Mouse (Mus musculus): ENCODE data around the gene Hipk4. TPM values are rescaled to one million over a fixed set of nuclear protein-coding genes. Genes with fewer than 3 reads are reported as not detected.
"Not testable (repeated sequence)": the region's sequence is repeated elsewhere in the genome, so short reads cannot be mapped to it uniquely, and the experiment has no call there.

The Hipk4 gene
- total RNA-seq, 1 experiment from 2014 or later = not detected

- no peak for ATAC-seq (replicated peaks; ENCODE audit: insufficient number of reproducible peaks, low FRiP score, low TSS enrichment, poor library complexity, severe bottlenecking)
Observed at GRCm38 (mm10) chr7:27491856-27492255, 31.2 kb upstream of the Hipk4 start.

DNA sequence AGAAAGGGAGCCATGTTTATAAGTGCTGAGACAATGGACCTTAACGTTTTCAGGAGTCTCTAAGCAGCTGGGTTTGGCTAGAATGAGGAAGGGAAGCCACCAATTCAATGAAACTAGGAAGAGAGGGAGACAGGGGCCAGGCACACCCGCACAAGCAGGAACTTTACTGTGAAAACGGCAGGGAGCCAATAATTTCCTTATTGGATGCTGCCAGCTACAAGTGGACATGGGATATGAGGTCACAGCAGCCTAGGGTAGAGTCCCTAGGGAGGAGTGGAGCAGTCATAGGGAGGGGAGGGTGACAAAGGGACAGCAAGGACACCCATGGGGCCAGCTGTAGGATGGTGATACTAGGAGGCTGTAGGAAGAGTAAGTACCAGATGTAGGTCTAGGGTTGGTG lies 30.0 kb upstream of the Hipk4 start:
- no peak for ATAC-seq (replicated peaks; ENCODE audit: insufficient number of reproducible peaks, low FRiP score, low TSS enrichment, poor library complexity, severe bottlenecking)

GRCm38 (mm10) chr7:27493450-27493849 lies 29.6 kb upstream of the Hipk4 start:
- no peak for ATAC-seq (replicated peaks; ENCODE audit: insufficient number of reproducible peaks, low FRiP score, low TSS enrichment, poor library complexity, severe bottlenecking)

- not testable (repeated sequence) for ATAC-seq (replicated peaks; ENCODE audit: insufficient number of reproducible peaks, low FRiP score, low TSS enrichment, poor library complexity, severe bottlenecking)
Observed at GRCm38 (mm10) chr7:27494659-27495367, 28.3 kb upstream of the Hipk4 start.

- ATAC-seq (replicated peaks; ENCODE audit: insufficient number of reproducible peaks, low FRiP score, low TSS enrichment, poor library complexity, severe bottlenecking) = no peak
Observed at GRCm38 (mm10) chr7:27499036-27499435, 24.0 kb upstream of the Hipk4 start, which contains the start of gene Prx. TSS of gene Prx (plus strand) at chr7:27499324.

GRCm38 (mm10) chr7:27501620-27502019 lies 21.4 kb upstream of the Hipk4 start:
- ATAC-seq (replicated peaks; ENCODE audit: insufficient number of reproducible peaks, low FRiP score, low TSS enrichment, poor library complexity, severe bottlenecking) = no peak

GRCm38 (mm10) chr7:27506765-27507370 lies 16.2 kb upstream of the Hipk4 start:
- peak; percentile 40; the same call in 1 of the 2 replicates for ATAC-seq (replicated peaks; ENCODE audit: insufficient number of reproducible peaks, low FRiP score, low TSS enrichment, poor library complexity, severe bottlenecking)

DNA sequence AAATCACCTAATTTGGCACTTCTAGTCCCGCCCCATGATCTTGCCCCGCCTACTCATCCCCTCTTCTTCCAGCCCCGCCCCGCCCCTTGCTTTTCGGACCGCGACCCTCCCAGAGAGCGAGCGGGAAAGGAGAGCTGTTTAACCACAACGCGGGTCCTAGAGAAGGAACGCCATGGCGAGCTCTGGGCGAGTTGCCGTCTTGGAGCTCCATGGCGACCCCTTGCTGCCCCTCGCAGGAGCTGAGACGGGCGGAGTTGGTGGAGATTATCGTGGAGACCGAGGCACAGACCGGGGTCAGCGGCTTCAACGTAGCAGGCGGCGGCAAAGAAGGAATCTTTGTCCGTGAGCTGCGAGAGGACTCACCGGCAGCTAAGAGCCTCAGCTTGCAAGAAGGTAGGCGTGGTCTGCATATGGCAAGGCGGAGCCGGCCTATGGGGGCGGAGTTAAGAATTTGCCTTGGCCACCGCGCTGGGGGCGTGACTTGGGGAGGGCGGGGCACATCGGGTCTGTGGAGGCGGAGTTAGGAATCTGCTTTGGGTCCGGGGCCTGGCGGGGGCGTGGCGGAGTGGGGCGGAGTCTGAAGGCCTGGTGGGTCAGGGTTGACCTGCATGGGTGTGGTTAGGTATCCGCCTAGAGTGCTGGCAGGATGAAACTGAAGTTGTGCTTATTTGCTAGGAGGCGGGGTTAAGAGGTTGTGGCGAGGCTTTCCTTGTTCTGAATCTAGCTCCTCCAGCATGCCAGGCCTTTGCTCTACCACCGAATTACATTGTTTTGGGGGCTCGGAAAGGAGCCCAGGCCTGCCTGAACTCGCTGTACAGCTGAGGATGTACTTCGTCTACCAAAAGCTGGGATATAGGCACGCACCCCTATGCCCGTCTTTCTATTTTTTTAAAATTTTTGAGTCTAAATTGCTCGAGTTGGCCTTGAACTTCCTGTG lies 15.1 kb upstream of the Hipk4 start:
- peak; percentile 91 for ATAC-seq (replicated peaks; ENCODE audit: insufficient number of reproducible peaks, low FRiP score, low TSS enrichment, poor library complexity, severe bottlenecking)

DNA sequence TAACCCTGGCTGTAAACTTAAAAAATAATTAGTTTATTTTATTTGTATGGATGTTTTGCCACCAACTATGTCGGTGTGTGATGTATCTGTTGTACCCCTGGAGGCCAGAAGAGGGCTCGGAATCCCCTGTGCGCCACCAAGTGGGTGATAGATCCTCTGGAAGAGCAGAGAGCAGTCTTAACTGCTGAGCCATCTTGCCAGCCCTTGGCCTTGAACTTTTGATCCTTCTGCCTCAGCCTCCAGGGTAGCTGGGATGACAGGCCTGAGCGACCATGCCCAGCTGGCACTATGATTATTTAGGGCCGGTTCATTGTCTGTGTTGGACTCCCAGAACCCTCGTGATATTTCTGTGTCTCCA lies 14.4 kb upstream of the Hipk4 start:
- ATAC-seq (replicated peaks; ENCODE audit: insufficient number of reproducible peaks, low FRiP score, low TSS enrichment, poor library complexity, severe bottlenecking) = peak; percentile 60

DNA sequence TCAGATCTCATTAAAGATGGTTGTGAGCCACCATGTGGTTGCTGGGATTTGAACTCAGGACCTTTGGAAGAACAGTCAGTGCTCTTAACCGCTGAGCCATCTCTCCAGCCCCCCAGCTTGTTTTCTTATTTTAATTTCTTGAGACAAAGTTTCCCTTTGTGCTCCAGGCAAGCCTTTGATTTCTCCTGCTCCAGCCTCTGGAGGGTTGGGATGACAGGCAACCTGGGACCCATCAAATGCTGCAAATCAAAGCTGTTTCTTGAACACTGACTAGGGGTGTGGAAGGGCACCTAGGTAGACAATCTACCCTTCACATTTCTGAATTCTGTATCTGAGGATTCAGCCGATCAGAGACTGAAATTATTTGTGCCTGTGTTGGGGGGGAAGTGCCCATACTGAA lies 12.3 kb upstream of the Hipk4 start:
- no peak for ATAC-seq (replicated peaks; ENCODE audit: insufficient number of reproducible peaks, low FRiP score, low TSS enrichment, poor library complexity, severe bottlenecking)

DNA sequence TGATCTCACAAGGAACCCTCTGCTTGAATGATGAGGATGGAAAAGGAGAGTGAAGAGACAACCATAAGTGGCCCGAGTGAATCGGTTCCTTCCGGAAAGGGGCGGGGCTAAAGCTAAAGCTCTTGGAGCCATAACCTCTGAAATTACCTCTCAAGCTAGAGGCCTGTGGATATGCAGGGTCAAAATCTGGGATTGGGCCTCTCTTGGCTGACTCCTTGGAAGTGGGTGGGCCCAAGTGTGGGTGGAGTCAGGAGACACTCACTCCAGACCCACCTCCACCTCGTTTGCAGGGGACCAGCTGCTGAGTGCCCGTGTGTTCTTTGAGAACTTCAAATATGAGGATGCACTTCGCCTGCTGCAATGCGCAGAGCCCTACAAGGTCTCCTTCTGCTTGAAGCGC lies 8.1 kb upstream of the Hipk4 start:
- no peak for ATAC-seq (replicated peaks; ENCODE audit: insufficient number of reproducible peaks, low FRiP score, low TSS enrichment, poor library complexity, severe bottlenecking)

DNA sequence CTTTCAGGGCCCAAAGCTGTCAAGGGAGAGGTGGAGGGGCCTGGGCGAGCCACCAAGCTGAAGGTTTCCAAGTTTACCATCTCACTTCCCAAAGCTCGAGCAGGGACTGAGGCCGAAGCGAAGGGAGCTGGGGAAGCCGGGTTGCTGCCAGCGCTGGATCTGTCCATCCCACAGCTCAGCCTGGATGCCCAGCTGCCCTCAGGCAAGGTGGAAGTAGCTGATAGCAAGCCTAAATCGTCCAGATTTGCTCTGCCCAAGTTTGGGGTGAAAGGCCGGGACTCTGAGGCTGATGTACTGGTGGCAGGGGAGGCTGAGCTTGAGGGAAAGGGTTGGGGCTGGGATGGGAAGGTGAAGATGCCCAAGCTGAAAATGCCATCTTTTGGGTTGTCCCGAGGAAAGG lies 4.8 kb upstream of the Hipk4 start:
- ATAC-seq (replicated peaks; ENCODE audit: insufficient number of reproducible peaks, low FRiP score, low TSS enrichment, poor library complexity, severe bottlenecking) = no peak

GRCm38 (mm10) chr7:27520104-27520503 lies 3.0 kb upstream of the Hipk4 start:
- ATAC-seq (replicated peaks; ENCODE audit: insufficient number of reproducible peaks, low FRiP score, low TSS enrichment, poor library complexity, severe bottlenecking) = no peak

- ATAC-seq (replicated peaks; ENCODE audit: insufficient number of reproducible peaks, low FRiP score, low TSS enrichment, poor library complexity, severe bottlenecking) = no peak
Observed at GRCm38 (mm10) chr7:27520599-27520998, 2.5 kb upstream of the Hipk4 start.

- no peak for ATAC-seq (replicated peaks; ENCODE audit: insufficient number of reproducible peaks, low FRiP score, low TSS enrichment, poor library complexity, severe bottlenecking)
Observed at GRCm38 (mm10) chr7:27523805-27524204, 738 bp downstream of the Hipk4 start.

GRCm38 (mm10) chr7:27526039-27526827 lies 3.2 kb downstream of the Hipk4 start:
- ATAC-seq (replicated peaks; ENCODE audit: insufficient number of reproducible peaks, low FRiP score, low TSS enrichment, poor library complexity, severe bottlenecking) = peak; percentile 74

- no peak for ATAC-seq (replicated peaks; ENCODE audit: insufficient number of reproducible peaks, low FRiP score, low TSS enrichment, poor library complexity, severe bottlenecking)
Observed at GRCm38 (mm10) chr7:27529070-27529469, 6.0 kb downstream of the Hipk4 start.

- ATAC-seq (replicated peaks; ENCODE audit: insufficient number of reproducible peaks, low FRiP score, low TSS enrichment, poor library complexity, severe bottlenecking) = no peak
Observed at GRCm38 (mm10) chr7:27530937-27531336, 7.9 kb downstream of the Hipk4 start.

DNA sequence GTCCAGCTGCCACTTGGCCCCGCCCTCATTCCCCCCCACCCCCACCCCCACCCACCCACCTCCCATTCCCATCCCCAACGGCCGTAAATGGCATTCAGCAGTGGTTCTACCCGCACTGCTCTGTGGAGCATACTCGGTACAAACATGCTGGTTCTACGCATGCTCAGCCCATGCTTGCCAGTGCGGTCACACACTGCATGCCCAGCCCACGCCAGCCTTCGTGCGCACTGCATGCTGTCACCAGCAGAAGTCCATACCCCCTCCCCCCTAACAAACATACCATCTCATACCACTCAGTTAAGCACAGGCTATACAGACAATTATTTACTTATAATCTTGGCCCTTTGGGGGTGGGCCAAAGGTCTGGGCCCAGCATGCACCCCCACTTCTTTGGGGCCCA lies 8.6 kb downstream of the Hipk4 start:
- no peak for ATAC-seq (replicated peaks; ENCODE audit: insufficient number of reproducible peaks, low FRiP score, low TSS enrichment, poor library complexity, severe bottlenecking)
